Mouse (Mus musculus) midbrain, embryonic 15.5 days (tissue): ENCODE measurements around the gene Kank3. TPM values are rescaled to one million over a fixed set of nuclear protein-coding genes. Genes with fewer than 3 reads are reported as not detected.

Experiments used
- ATAC-seq: fragments of 200-750 bp; cut with Nextera tagmentation; replicated peaks from 2 replicates; pipeline ENCODE4 v1.8.0; 2017; ENCODE audit warnings: moderate TSS enrichment
- H3K27ac ChIP-seq: fragments of 300-500 bp; sonication (generic); 2 replicates; pipeline ENCODE4 v1.5.1; 2015; ENCODE audit warnings: mild to moderate bottlenecking, inconsistent platforms
- H3K27me3 ChIP-seq: fragments of 300-500 bp; sonication (generic); replicated peaks from 2 replicates; pipeline ENCODE4 v1.6.1; 2015; ENCODE audit warnings: inconsistent platforms
- H3K36me3 ChIP-seq: fragments of 300-500 bp; sonication (generic); replicated peaks from 2 replicates; pipeline ENCODE4 v1.6.1; 2015; ENCODE audit warnings: inconsistent platforms
- H3K4me1 ChIP-seq: fragments of 300-500 bp; sonication (generic); 2 replicates; pipeline ENCODE4 v1.6.1; 2015; ENCODE audit warnings: inconsistent platforms
- H3K4me2 ChIP-seq: fragments of 300-500 bp; sonication (generic); 2 replicates; pipeline ENCODE4 v1.6.1; 2015; ENCODE audit warnings: inconsistent platforms, mild to moderate bottlenecking, moderate library complexity
- H3K4me3 ChIP-seq: fragments of 300-500 bp; sonication (generic); 2 replicates; pipeline ENCODE4 v1.5.1; 2015; ENCODE audit warnings: mild to moderate bottlenecking, inconsistent platforms
- H3K9ac ChIP-seq: fragments of 300-500 bp; sonication (generic); 2 replicates; pipeline ENCODE4 v1.6.1; 2015; ENCODE audit warnings: mild to moderate bottlenecking, inconsistent platforms
- H3K9me3 ChIP-seq: fragments of 300-500 bp; sonication (generic); 2 replicates; pipeline ENCODE4 v1.6.1; 2016; ENCODE audit warnings: inconsistent platforms
- WGBS: fragments of 180-500 bp; shearing (Covaris S2); methylation state at CpG from one replicate; pipeline ENCODE4 v1.1.7; 2015; ENCODE audit warnings: mixed read lengths; 5-methylcytosine and 5-hydroxymethylcytosine counted together
- polyA plus RNA-seq: library from polyadenylated mRNA; unstranded; fragments of >200 nt; fragmentation: Nextera tagmentation; extraction: Ambion mirVana; gene quantifications from 2 replicates; pipeline ENCODE4 v1.2.1, GENCODE M21; 2015

Gene Kank3
- polyA plus RNA-seq, 1 experiment from 2014 or later, result 51.5 TPM

- Histone ChIP-seq H3K4me2 (no peak overlapping the region), H3K9me3 (no peaks in the 10 kb centered on the region), H3K36me3 (peaks cover 30% of the 10 kb centered on the region), H3K4me1 (peaks cover 46% of the 10 kb centered on the region), H3K9ac (no peak overlapping the region), H3K4me3 (no peak overlapping the region), H3K27ac (no peak overlapping the region), H3K27me3 (no peaks in the 10 kb centered on the region)
- ATAC-seq, result no peak
- 0% methylated on average over 3 of the region's 3 CpGs for WGBS
Measured at GRCm38 (mm10) chr17:33826850-33827249, 16.5 kb downstream of the Kank3 start.

DNA sequence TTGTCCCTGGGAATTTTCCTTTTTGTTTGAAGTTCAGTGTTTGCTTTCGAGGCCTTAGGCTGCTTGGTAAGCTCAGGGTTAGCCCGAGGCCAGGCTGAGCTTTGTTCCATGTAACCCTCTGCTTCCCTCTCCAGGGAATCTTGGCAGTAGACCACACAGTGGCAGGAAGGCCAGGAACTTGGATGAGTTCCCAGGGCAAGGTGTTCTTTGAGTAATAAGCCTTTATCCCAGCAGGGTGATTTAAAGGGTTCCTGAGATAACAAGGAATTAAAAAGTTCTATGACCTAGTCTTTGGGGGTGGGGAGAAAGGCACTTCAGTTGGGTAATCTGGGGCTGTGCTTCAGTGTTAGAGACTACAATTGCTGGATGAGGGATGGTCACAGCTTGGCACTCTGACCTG is 18.6 kb downstream of the Kank3 start:
- Histone ChIP-seq H3K27me3 (no peaks in the 10 kb centered on the region), H3K27ac (no peak overlapping the region), H3K4me3 (no peak overlapping the region), H3K36me3 (peaks cover 35% of the 10 kb centered on the region), H3K4me2 (no peak overlapping the region), H3K9me3 (no peaks in the 10 kb centered on the region), H3K9ac (no peak overlapping the region), H3K4me1 (peaks cover 27% of the 10 kb centered on the region)
- WGBS, result 57% methylated on average over 2 of the region's 2 CpGs
- ATAC-seq, result no peak

GRCm38 (mm10) chr17:33829561-33829960 is 19.2 kb downstream of the Kank3 start:
- no peak overlapping the region for H3K4me3 ChIP-seq
- H3K9me3 ChIP-seq, result no peaks in the 10 kb centered on the region
- WGBS, result 93% methylated on average over 10 of the region's 10 CpGs
- peaks cover 27% of the 10 kb centered on the region for H3K4me1 ChIP-seq
- no peaks in the 10 kb centered on the region for H3K27me3 ChIP-seq
- H3K27ac ChIP-seq, result no peak overlapping the region
- no peak overlapping the region for H3K4me2 ChIP-seq
- ATAC-seq, result no peak
- H3K36me3 ChIP-seq, result peaks cover 40% of the 10 kb centered on the region
- no peak overlapping the region for H3K9ac ChIP-seq

DNA sequence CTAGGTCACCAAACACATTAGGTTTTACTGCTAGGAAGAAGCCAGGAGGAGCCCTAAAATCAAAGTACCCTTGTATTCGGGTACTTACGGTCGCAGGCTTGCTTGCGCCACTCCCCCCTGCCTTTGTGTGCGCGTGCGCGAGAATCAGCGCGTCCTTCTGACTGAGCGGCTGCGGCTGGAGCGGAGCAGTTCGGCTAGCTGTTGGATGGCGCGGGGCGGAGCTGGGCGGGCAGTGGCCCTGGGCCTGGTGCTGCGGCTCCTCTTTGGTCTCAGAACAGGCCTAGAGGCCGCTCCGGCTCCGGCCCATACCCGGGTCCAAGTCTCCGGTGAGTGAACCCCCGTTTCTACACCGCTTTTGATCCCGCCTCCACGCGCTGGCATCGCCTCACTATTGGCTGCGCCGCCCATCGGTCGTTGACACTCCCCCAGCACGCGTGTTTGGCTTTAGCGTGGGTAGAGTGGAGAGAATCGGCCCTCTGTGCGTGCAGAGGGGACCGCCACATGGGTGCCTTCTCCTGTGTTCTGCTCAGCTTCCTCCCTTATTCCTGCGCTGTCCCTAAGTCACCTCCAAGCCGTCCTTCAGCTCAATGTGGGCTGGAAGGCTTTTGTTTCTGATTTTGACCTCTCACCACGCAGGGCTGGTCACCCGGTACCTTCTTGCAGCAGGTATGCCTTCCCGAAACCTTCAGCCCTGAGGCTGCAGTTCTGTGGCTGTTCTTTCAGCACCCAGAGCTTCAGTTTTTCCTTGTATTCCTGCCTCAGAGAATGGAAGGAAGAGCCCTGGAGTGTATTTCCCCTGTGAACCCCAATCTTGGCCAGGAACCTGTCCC is 32.9 kb downstream of the Kank3 start, which contains the start of gene Cd320:
TSS of gene Cd320 (plus strand) at position 126 of the 830 bp plus-strand sequence.
- Histone ChIP-seq H3K9ac (peak within 1 kb of the TSS; percentile 64), H3K4me1 (peaks cover 20% of the 10 kb centered on the region), H3K27me3 (no peaks in the 10 kb centered on the region), H3K36me3 (peaks cover 2% of the 10 kb centered on the region; the same call in 1 of the 2 replicates), H3K4me2 (peak within 1 kb of the TSS; percentile 93), H3K27ac (peak within 1 kb of the TSS; percentile 78), H3K9me3 (no peaks in the 10 kb centered on the region), H3K4me3 (peak within 1 kb of the TSS; percentile 69)
- under 1% methylated on average over 45 of the region's 45 CpGs for WGBS
- ATAC-seq, result peak; percentile 96

- peak overlapping the region; percentile 69 for H3K4me3 ChIP-seq
- 91% methylated on average over 1 of the region's 1 CpGs for WGBS
- ATAC-seq, result no peak
- H3K9ac ChIP-seq, result peak overlapping the region; percentile 64; the same call in 1 of the 2 replicates
- no peaks in the 10 kb centered on the region for H3K9me3 ChIP-seq
- peaks cover 20% of the 10 kb centered on the region for H3K4me1 ChIP-seq
- peak overlapping the region; percentile 93 for H3K4me2 ChIP-seq
- H3K36me3 ChIP-seq, result peaks cover 12% of the 10 kb centered on the region; the same call in 1 of the 2 replicates
- no peak overlapping the region for H3K27ac ChIP-seq
- H3K27me3 ChIP-seq, result no peaks in the 10 kb centered on the region
Measured at GRCm38 (mm10) chr17:33844196-33844595, 33.9 kb downstream of the Kank3 start.

GRCm38 (mm10) chr17:33848139-33848538 is 37.8 kb downstream of the Kank3 start:
- H3K9me3 ChIP-seq, result no peaks in the 10 kb centered on the region
- ATAC-seq, result no peak
- H3K4me1 ChIP-seq, result peaks cover 20% of the 10 kb centered on the region
- no peak overlapping the region for H3K27ac ChIP-seq
- no peaks in the 10 kb centered on the region for H3K27me3 ChIP-seq
- no peak overlapping the region for H3K9ac ChIP-seq
- H3K4me2 ChIP-seq, result no peak overlapping the region
- H3K4me3 ChIP-seq, result no peak overlapping the region
- H3K36me3 ChIP-seq, result peaks cover 18% of the 10 kb centered on the region; the same call in 1 of the 2 replicates
- WGBS, result 93% methylated on average over 8 of the region's 8 CpGs

- H3K9me3 ChIP-seq, result 0 out of 2 replicates have a peak, but pooled peaks cover under 1% of the 10 kb centered on the region
- no peak overlapping the region for H3K4me3 ChIP-seq
- H3K4me2 ChIP-seq, result no peak overlapping the region
- no peak for ATAC-seq
- H3K27me3 ChIP-seq, result no peaks in the 10 kb centered on the region
- H3K4me1 ChIP-seq, result no peaks in the 10 kb centered on the region
- WGBS, result 78% methylated on average over 1 of the region's 1 CpGs
- H3K36me3 ChIP-seq, result peaks cover 18% of the 10 kb centered on the region; the same call in 1 of the 2 replicates
- H3K27ac ChIP-seq, result no peak overlapping the region
- H3K9ac ChIP-seq, result no peak overlapping the region
Measured at GRCm38 (mm10) chr17:33851331-33851730, 41.0 kb downstream of the Kank3 start.

GRCm38 (mm10) chr17:33857816-33858215 is 47.5 kb downstream of the Kank3 start:
- H3K9ac ChIP-seq, result no peak overlapping the region
- WGBS, result 60% methylated on average over 4 of the region's 4 CpGs
- 0 out of 2 replicates have a peak, but pooled peaks cover 4% of the 10 kb centered on the region for H3K9me3 ChIP-seq
- H3K27ac ChIP-seq, result no peak overlapping the region
- H3K4me1 ChIP-seq, result no peaks in the 10 kb centered on the region
- H3K27me3 ChIP-seq, result no peaks in the 10 kb centered on the region
- no peak overlapping the region for H3K4me2 ChIP-seq
- no peaks in the 10 kb centered on the region for H3K36me3 ChIP-seq
- no peak for ATAC-seq
- no peak overlapping the region for H3K4me3 ChIP-seq

DNA sequence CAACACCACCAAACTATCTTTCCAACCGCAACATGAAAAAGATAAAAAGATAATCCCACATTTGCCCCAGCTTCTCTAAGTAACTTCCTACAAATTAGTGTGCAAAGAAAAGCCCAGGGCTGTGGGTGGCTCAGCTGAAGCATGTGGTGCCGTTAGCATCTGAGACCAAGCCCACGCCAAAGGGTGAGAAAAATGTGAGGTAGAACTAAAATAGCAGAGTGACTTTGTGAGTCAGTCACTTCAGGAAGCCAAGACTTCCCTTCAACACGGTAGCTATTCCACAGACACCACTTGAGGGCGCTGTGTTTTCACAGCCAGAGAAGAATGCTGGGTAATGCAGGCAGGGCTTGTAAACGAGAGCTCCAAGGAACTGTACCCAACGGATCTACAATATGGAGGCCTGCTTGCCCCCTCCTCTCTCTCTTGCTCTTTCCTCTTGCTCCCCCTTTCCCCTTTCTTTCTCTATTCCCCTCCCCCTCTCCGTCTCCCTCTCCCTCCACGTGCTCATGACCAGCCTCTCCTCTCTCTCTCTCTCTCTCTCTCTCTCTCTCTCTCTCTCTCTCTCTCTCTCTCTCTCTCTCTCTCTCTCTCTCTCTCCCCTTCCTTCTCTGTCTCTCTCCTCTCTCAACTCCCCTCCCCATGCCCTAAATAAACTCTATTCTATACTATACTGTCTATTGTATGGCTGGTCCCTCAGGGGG is 55.2 kb downstream of the Kank3 start:
- no peaks in the 10 kb centered on the region for H3K4me1 ChIP-seq
- H3K4me3 ChIP-seq, result no peak overlapping the region
- H3K4me2 ChIP-seq, result no peak overlapping the region
- WGBS, result 40% methylated on average over 9 of the region's 9 CpGs
- ATAC-seq, result no peak
- no peak overlapping the region for H3K9ac ChIP-seq
- H3K27me3 ChIP-seq, result no peaks in the 10 kb centered on the region
- H3K9me3 ChIP-seq, result no peaks in the 10 kb centered on the region
- H3K27ac ChIP-seq, result no peak overlapping the region
- no peaks in the 10 kb centered on the region for H3K36me3 ChIP-seq

Other genes with a start within 250 kb of the Kank3 start
- gene Zfp414, start 181.4 kb upstream of the Kank3 start, polyA plus RNA-seq, result 79.7 and 80.6 TPM in 2 replicates
- gene Pram1, start 172.5 kb upstream of the Kank3 start, polyA plus RNA-seq, result 0.59 and 0.83 TPM in 2 replicates
- gene Hnrnpm, start 123.7 kb upstream of the Kank3 start, polyA plus RNA-seq, result 197 and 208 TPM in 2 replicates
- 71.2 and 79.2 TPM in 2 replicates for gene March2, start 91.8 kb upstream of the Kank3 start, polyA plus RNA-seq
- gene Rab11b, start 50.0 kb upstream of the Kank3 start, polyA plus RNA-seq, result 630 and 639 TPM in 2 replicates
- 22.6 and 23.3 TPM in 2 replicates for gene Angptl4, start 28.7 kb upstream of the Kank3 start, polyA plus RNA-seq
- 476 TPM in 2 replicates for gene Rps28, start 14.0 kb downstream of the Kank3 start, polyA plus RNA-seq
- gene Ndufa7, start 14.1 kb downstream of the Kank3 start, polyA plus RNA-seq, result 467 and 476 TPM in 2 replicates
- 50.8 and 58.9 TPM in 2 replicates for gene Cd320, start 32.6 kb downstream of the Kank3 start, polyA plus RNA-seq
- gene Gm7029, start 63.3 kb downstream of the Kank3 start, polyA plus RNA-seq, result not detected in 2 replicates
- 1.5 and 2.6 TPM in 2 replicates for gene Kifc1, start 80.1 kb downstream of the Kank3 start, polyA plus RNA-seq
- gene Platr17, start 94.6 kb downstream of the Kank3 start, polyA plus RNA-seq, result 0.50 and 0.51 TPM in 2 replicates
- 59.4 and 61.1 TPM in 2 replicates for gene Daxx, start 98.9 kb downstream of the Kank3 start, polyA plus RNA-seq
- 23.6 and 28.6 TPM in 2 replicates for gene Tapbp, start 105.4 kb downstream of the Kank3 start, polyA plus RNA-seq
- gene Zbtb22, start 105.4 kb downstream of the Kank3 start, polyA plus RNA-seq, result 18.1 and 18.3 TPM in 2 replicates
- 60.9 and 61.1 TPM in 2 replicates for gene Rgl2, start 119.0 kb downstream of the Kank3 start, polyA plus RNA-seq
- 178 TPM in 2 replicates for gene Pfdn6, start 129.8 kb downstream of the Kank3 start, polyA plus RNA-seq
- gene Wdr46, start 130.1 kb downstream of the Kank3 start, polyA plus RNA-seq, result 25.9 and 26.2 TPM in 2 replicates
- 14.9 and 15.1 TPM in 2 replicates for gene B3galt4, start 141.0 kb downstream of the Kank3 start, polyA plus RNA-seq
- 80.9 and 84.4 TPM in 2 replicates for gene Vps52, start 145.3 kb downstream of the Kank3 start, polyA plus RNA-seq
- 689 and 743 TPM in 2 replicates for gene Rps18, start 145.5 kb downstream of the Kank3 start, polyA plus RNA-seq
- 19.0 and 20.1 TPM in 2 replicates for gene H2-K1, start 189.8 kb downstream of the Kank3 start, polyA plus RNA-seq
- gene Ring1, start 214.2 kb downstream of the Kank3 start, polyA plus RNA-seq, result 22.8 and 26.3 TPM in 2 replicates
- gene H2-Ke6, start 217.5 kb downstream of the Kank3 start, polyA plus RNA-seq, result 65.6 and 74.1 TPM in 2 replicates
- 178 and 184 TPM in 2 replicates for gene Slc39a7, start 221.2 kb downstream of the Kank3 start, polyA plus RNA-seq
- 64.7 and 65.5 TPM in 2 replicates for gene Rxrb, start 221.3 kb downstream of the Kank3 start, polyA plus RNA-seq
- 3.2 and 4.8 TPM in 2 replicates for gene Col11a2, start 228.9 kb downstream of the Kank3 start, polyA plus RNA-seq